Mouse (Mus musculus): ENCODE results near the gene Stk16. TPM values are rescaled to one million over a fixed set of nuclear protein-coding genes. Genes with fewer than 3 reads are reported as not detected.

Gene Stk16
- polyA plus RNA-seq, 1 experiment from 2014 or later, result 119 TPM

- H3K9ac ChIP-seq, result peak overlapping the region; percentile 54
- peak overlapping the region; percentile 99 for H3K4me2 ChIP-seq
- DNase-seq (peak; percentile 19), ATAC-seq (ENCODE audit: insufficient read depth) (peak; percentile 65)
- peaks cover 26% of the 10 kb centered on the region for H3K36me3 ChIP-seq (ENCODE audit: insufficient read depth)
- H3K4me1 ChIP-seq (ENCODE audit: insufficient read depth), result no peaks in the 10 kb centered on the region; the same call in 1 of the 2 replicates
- H3K4me3 ChIP-seq (ENCODE audit: low read depth, low read length), result peak overlapping the region; percentile 53
- H3K27ac ChIP-seq (ENCODE audit: low read depth), result no peak overlapping the region; the same call in 1 of the 2 replicates
- H3K9me3 ChIP-seq (ENCODE audit: low read depth, low read length), result no peaks in the 10 kb centered on the region
- H3K27me3 ChIP-seq (ENCODE audit: insufficient read depth, low read length), result peaks cover 41% of the 10 kb centered on the region
- TF ChIP-seq CTCF (IDR thresholded peaks at IDR 0.05; ENCODE audit: low read depth), result no peak
- WGBS, result 1% methylated on average over 38 of the region's 38 CpGs
Measured at GRCm38 (mm10) chr1:75218227-75219001, 7.8 kb downstream of the Stk16 start.

DNA sequence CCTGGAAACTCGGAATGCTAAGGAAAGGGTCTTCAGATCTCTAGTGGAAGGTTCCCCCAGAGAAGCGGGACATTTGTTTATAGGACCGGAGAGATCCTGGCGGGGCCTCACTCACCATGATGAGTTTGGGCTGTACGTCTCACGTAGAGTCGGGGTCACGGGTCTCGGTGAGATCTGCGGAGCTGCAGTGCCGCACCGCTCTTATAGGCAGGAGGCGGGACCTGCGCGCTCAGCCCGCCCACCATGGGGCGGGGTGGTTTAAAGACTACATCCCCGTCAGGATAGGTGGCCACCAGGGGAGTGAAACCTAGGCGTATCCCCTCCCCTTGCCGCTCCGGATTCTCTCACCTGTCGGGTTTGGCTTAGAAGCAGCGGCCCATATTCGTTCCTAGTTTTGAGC is 8.4 kb downstream of the Stk16 start:
- no peaks in the 10 kb centered on the region for H3K9me3 ChIP-seq (ENCODE audit: low read depth, low read length)
- H3K27me3 ChIP-seq (ENCODE audit: insufficient read depth, low read length), result peaks cover 41% of the 10 kb centered on the region
- TF ChIP-seq CTCF (IDR thresholded peaks at IDR 0.05; ENCODE audit: low read depth), result no peak; the same call in 1 of the 2 replicates
- H3K4me3 ChIP-seq (ENCODE audit: low read depth, low read length), result peak overlapping the region; percentile 53
- peak overlapping the region; percentile 99 for H3K4me2 ChIP-seq
- H3K27ac ChIP-seq (ENCODE audit: low read depth), result no peak overlapping the region
- under 1% methylated on average over 24 of the region's 24 CpGs for WGBS
- H3K36me3 ChIP-seq (ENCODE audit: insufficient read depth), result peaks cover 20% of the 10 kb centered on the region
- ATAC-seq (ENCODE audit: insufficient read depth) (peak; percentile 89), DNase-seq (peak; percentile 87)
- peak overlapping the region; percentile 54 for H3K9ac ChIP-seq
- no peaks in the 10 kb centered on the region; the same call in 1 of the 2 replicates for H3K4me1 ChIP-seq (ENCODE audit: insufficient read depth)

- Histone ChIP-seq H3K36me3 (ENCODE audit: insufficient read depth) (peaks cover 15% of the 10 kb centered on the region), H3K4me1 (ENCODE audit: insufficient read depth) (no peaks in the 10 kb centered on the region; the same call in 1 of the 2 replicates), H3K9me3 (ENCODE audit: low read depth, low read length) (no peaks in the 10 kb centered on the region), H3K27ac (ENCODE audit: low read depth) (no peak within 1 kb of the TSS; the same call in 1 of the 2 replicates), H3K4me3 (ENCODE audit: low read depth, low read length) (peak within 1 kb of the TSS; percentile 53), H3K4me2 (peak within 1 kb of the TSS; percentile 99), H3K9ac (peak within 1 kb of the TSS; percentile 54), H3K27me3 (ENCODE audit: insufficient read depth, low read length) (peaks cover 41% of the 10 kb centered on the region)
- WGBS, result under 1% methylated on average over 34 of the region's 34 CpGs
- peak; percentile 45 for TF ChIP-seq CTCF (IDR thresholded peaks at IDR 0.05; ENCODE audit: low read depth)
- DNase-seq (peak; percentile 27), ATAC-seq (ENCODE audit: insufficient read depth) (peak; percentile 50)
Measured at GRCm38 (mm10) chr1:75219531-75219930, 8.9 kb downstream of the Stk16 start, which contains the start of gene Tuba4a. TSS of gene Tuba4a (minus strand) at chr1:75219865.

DNA sequence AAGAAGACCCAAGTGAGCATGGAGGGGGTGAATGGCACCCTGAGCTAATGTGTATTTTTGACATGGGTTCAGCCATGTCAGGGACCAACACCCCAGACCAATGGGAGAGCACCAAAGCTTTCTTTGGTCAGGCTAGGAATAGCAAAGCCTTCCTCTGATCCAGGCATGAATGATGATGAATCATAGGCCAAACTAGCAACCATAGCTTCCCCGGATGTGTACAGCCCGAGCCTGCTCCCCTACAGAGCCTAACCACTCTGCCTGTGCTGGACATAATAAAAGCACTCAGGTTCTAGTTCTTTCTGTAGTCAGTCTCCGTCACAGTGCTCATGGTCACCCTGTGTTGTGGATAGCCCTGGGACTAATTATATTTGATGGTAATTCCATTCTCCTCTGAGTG is 10.9 kb downstream of the Stk16 start:
- Histone ChIP-seq H3K9me3 (ENCODE audit: low read depth, low read length) (no peaks in the 10 kb centered on the region), H3K27me3 (ENCODE audit: insufficient read depth, low read length) (peaks cover 41% of the 10 kb centered on the region)
- WGBS, result 60% methylated on average over 3 of the region's 3 CpGs

DNA sequence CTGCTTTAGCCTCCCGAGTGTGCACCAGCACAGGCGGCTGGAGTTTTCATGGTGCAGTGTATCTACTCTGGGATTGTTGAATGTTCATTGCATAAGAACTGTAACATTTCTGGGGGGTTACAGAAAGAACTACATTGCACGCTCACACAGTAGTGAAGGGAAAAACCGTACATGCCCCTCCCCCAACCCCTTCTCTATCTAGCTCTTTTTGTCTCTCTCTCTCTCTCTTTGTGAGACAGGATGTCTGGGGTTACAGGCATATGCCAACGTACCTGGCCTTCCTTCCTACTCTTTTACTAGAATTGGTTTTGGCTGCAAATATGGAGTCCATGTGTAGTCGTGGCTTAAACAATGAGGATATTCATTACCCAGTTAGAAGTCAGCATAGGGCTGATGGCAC is 12.3 kb downstream of the Stk16 start:
- DNase-seq, result no peak
- 78% methylated on average over 6 of the region's 6 CpGs for WGBS
- H3K9ac ChIP-seq, result no peak overlapping the region
- no peaks in the 10 kb centered on the region for H3K36me3 ChIP-seq (ENCODE audit: insufficient read depth)
- no peak overlapping the region for H3K4me3 ChIP-seq (ENCODE audit: low read depth, low read length)
- no peak for ATAC-seq (ENCODE audit: insufficient read depth)
- no peak overlapping the region for H3K4me2 ChIP-seq
- no peaks in the 10 kb centered on the region for H3K9me3 ChIP-seq (ENCODE audit: low read depth, low read length)
- no peak for TF ChIP-seq CTCF (IDR thresholded peaks at IDR 0.05; ENCODE audit: low read depth)
- H3K27me3 ChIP-seq (ENCODE audit: insufficient read depth, low read length), result peaks cover 35% of the 10 kb centered on the region
- no peak overlapping the region for H3K27ac ChIP-seq (ENCODE audit: low read depth)
- H3K4me1 ChIP-seq (ENCODE audit: insufficient read depth), result no peaks in the 10 kb centered on the region; the same call in 1 of the 2 replicates

More for the DNA sequence above, 10.9 kb downstream of the Stk16 start:
- TF ChIP-seq CTCF (IDR thresholded peaks at IDR 0.05; ENCODE audit: low read depth), result no peak
- no peak overlapping the region for H3K4me2 ChIP-seq
- no peak for ATAC-seq (ENCODE audit: insufficient read depth)
- no peak overlapping the region for H3K9ac ChIP-seq
- DNase-seq, result no peak
- H3K4me3 ChIP-seq (ENCODE audit: low read depth, low read length), result no peak overlapping the region
- H3K36me3 ChIP-seq (ENCODE audit: insufficient read depth), result no peaks in the 10 kb centered on the region
- H3K4me1 ChIP-seq (ENCODE audit: insufficient read depth), result no peaks in the 10 kb centered on the region; the same call in 1 of the 2 replicates
- no peak overlapping the region for H3K27ac ChIP-seq (ENCODE audit: low read depth)

GRCm38 (mm10) chr1:75223532-75223931 is 12.9 kb downstream of the Stk16 start:
- peaks cover 29% of the 10 kb centered on the region for H3K27me3 ChIP-seq (ENCODE audit: insufficient read depth, low read length)
- H3K27ac ChIP-seq (ENCODE audit: low read depth), result no peak overlapping the region
- DNase-seq (no peak), ATAC-seq (ENCODE audit: insufficient read depth) (no peak)
- H3K9ac ChIP-seq, result no peak overlapping the region
- H3K4me2 ChIP-seq, result no peak overlapping the region
- TF ChIP-seq CTCF (IDR thresholded peaks at IDR 0.05; ENCODE audit: low read depth), result no peak
- H3K4me1 ChIP-seq (ENCODE audit: insufficient read depth), result no peaks in the 10 kb centered on the region; the same call in 1 of the 2 replicates
- H3K36me3 ChIP-seq (ENCODE audit: insufficient read depth), result no peaks in the 10 kb centered on the region
- no peaks in the 10 kb centered on the region for H3K9me3 ChIP-seq (ENCODE audit: low read depth, low read length)
- 65% methylated on average over 6 of the region's 6 CpGs for WGBS
- no peak overlapping the region for H3K4me3 ChIP-seq (ENCODE audit: low read depth, low read length)

DNA sequence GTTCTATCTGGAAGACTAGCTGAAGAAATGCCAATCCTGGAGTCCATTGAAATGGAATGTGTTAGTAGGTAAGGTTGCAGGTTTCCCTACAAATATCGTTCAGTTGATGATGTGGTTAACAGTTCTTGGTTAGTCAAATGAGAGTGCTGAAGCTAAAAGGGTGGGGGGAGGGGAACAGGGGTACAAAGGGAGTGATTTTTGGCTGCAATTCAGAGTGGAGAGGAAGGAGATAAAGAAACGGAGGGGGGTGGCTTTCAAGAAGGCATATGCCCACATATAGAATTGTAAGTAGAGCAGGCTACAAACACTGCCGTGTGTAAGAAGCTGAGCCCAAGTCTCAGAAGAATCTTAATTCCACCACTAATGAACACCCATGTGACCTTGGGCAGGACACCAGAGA is 14.8 kb downstream of the Stk16 start:
- Histone ChIP-seq H3K4me2 (no peak overlapping the region), H3K9ac (no peak overlapping the region), H3K4me3 (ENCODE audit: low read depth, low read length) (no peak overlapping the region), H3K27ac (ENCODE audit: low read depth) (no peak overlapping the region), H3K36me3 (ENCODE audit: insufficient read depth) (no peaks in the 10 kb centered on the region), H3K27me3 (ENCODE audit: insufficient read depth, low read length) (peaks cover 10% of the 10 kb centered on the region; the same call in 1 of the 2 replicates), H3K4me1 (ENCODE audit: insufficient read depth) (no peaks in the 10 kb centered on the region), H3K9me3 (ENCODE audit: low read depth, low read length) (no peaks in the 10 kb centered on the region)
- DNase-seq (no peak), ATAC-seq (ENCODE audit: insufficient read depth) (no peak)
- no peak for TF ChIP-seq CTCF (IDR thresholded peaks at IDR 0.05; ENCODE audit: low read depth)
- 54% methylated on average over 3 of the region's 3 CpGs for WGBS

Data from lung, embryonic 14.5 days (tissue).